Mouse (Mus musculus): ENCODE results near the gene Cxxc4. TPM values are rescaled to one million over a fixed set of nuclear protein-coding genes. Genes with fewer than 3 reads are reported as not detected.
"Not testable (repeated sequence)": the region's sequence is repeated elsewhere in the genome, so short reads cannot be mapped to it uniquely, and the experiment has no call there.

Gene Cxxc4
- 0.08 and 0.09 TPM in 2 replicates for polyA plus RNA-seq (2015; fragmentation: Nextera tagmentation; extraction: Ambion mirVana)

- 0 out of 2 replicates have a peak, but pooled peaks cover 2% of the 10 kb centered on the region for H3K4me1 ChIP-seq (replicated peaks)
- no peaks in the 10 kb centered on the region for H3K9me3 ChIP-seq (replicated peaks)
- H3K9ac ChIP-seq = no peak within 1 kb of the TSS
- peaks cover 70% of the 10 kb centered on the region for H3K27me3 ChIP-seq
- no peak for ATAC-seq (ENCODE audit: insufficient read depth)
- H3K36me3 ChIP-seq (replicated peaks) = no peaks in the 10 kb centered on the region
- 4% methylated on average over 11 of the region's 22 CpGs for WGBS (ENCODE audit: insufficient replicate concordance)
- H3K27ac ChIP-seq (replicated peaks) = no peak within 1 kb of the TSS
- peak within 1 kb of the TSS; percentile 62 for H3K4me2 ChIP-seq
- peak within 1 kb of the TSS; percentile 43 for H3K4me3 ChIP-seq (replicated peaks)
Observed at GRCm38 (mm10) chr3:134236414-134237112, at the start of gene Cxxc4. TSS of gene Cxxc4 (plus strand) at chr3:134236484.

- Histone ChIP-seq H3K27me3 (no peaks in the 10 kb centered on the region), H3K4me1 (replicated peaks) (no peaks in the 10 kb centered on the region), H3K9me3 (replicated peaks) (no peaks in the 10 kb centered on the region), H3K36me3 (replicated peaks) (no peaks in the 10 kb centered on the region), H3K4me2 (no peak overlapping the region), H3K27ac (replicated peaks) (no peak overlapping the region), H3K9ac (no peak overlapping the region), H3K4me3 (replicated peaks) (no peak overlapping the region)
- ATAC-seq (ENCODE audit: insufficient read depth) = no peak
- 58% methylated on average over 12 of the region's 12 CpGs for WGBS (ENCODE audit: insufficient replicate concordance)
Observed at GRCm38 (mm10) chr3:134188979-134189946, 47.0 kb upstream of the Cxxc4 start.

- Histone ChIP-seq H3K36me3 (replicated peaks) (no peaks in the 10 kb centered on the region), H3K4me2 (peak overlapping the region; percentile 29), H3K4me1 (replicated peaks) (no peaks in the 10 kb centered on the region), H3K27me3 (no peaks in the 10 kb centered on the region), H3K4me3 (replicated peaks) (0 out of 2 replicates have a peak overlapping the region, but pooled peaks have one; percentile 2), H3K9ac (no peak overlapping the region), H3K9me3 (replicated peaks) (no peaks in the 10 kb centered on the region), H3K27ac (replicated peaks) (no peak overlapping the region)
- ATAC-seq (ENCODE audit: insufficient read depth) = no peak
- WGBS (ENCODE audit: insufficient replicate concordance) = 47% methylated on average over 11 of the region's 11 CpGs
Observed at GRCm38 (mm10) chr3:134190046-134190445, 46.2 kb upstream of the Cxxc4 start.

GRCm38 (mm10) chr3:134199892-134200291 lies 36.4 kb upstream of the Cxxc4 start:
- H3K4me1 ChIP-seq (replicated peaks) = no peaks in the 10 kb centered on the region
- no peak overlapping the region for H3K9ac ChIP-seq
- H3K27me3 ChIP-seq = no peaks in the 10 kb centered on the region
- ATAC-seq (ENCODE audit: insufficient read depth) = no peak
- H3K36me3 ChIP-seq (replicated peaks) = no peaks in the 10 kb centered on the region
- no peak overlapping the region for H3K4me3 ChIP-seq (replicated peaks)
- 2% methylated on average over 9 of the region's 9 CpGs for WGBS (ENCODE audit: insufficient replicate concordance)
- H3K27ac ChIP-seq (replicated peaks) = no peak overlapping the region
- no peak overlapping the region for H3K4me2 ChIP-seq
- no peaks in the 10 kb centered on the region for H3K9me3 ChIP-seq (replicated peaks)

- Histone ChIP-seq H3K27me3 (no peaks in the 10 kb centered on the region), H3K9me3 (replicated peaks) (no peaks in the 10 kb centered on the region), H3K27ac (replicated peaks) (no peak overlapping the region), H3K4me3 (replicated peaks) (no peak overlapping the region), H3K36me3 (replicated peaks) (no peaks in the 10 kb centered on the region), H3K4me2 (no peak overlapping the region), H3K9ac (no peak overlapping the region), H3K4me1 (replicated peaks) (no peaks in the 10 kb centered on the region)
- no peak for ATAC-seq (ENCODE audit: insufficient read depth)
- WGBS (ENCODE audit: insufficient replicate concordance) = 65% methylated on average over 3 of the region's 3 CpGs
Observed at GRCm38 (mm10) chr3:134206624-134207023, 29.7 kb upstream of the Cxxc4 start.

- H3K4me1 ChIP-seq (replicated peaks) = no peaks in the 10 kb centered on the region
- 66% methylated on average over 6 of the region's 6 CpGs for WGBS (ENCODE audit: insufficient replicate concordance)
- no peak overlapping the region for H3K9ac ChIP-seq
- H3K4me3 ChIP-seq (replicated peaks) = no peak overlapping the region
- H3K27me3 ChIP-seq = no peaks in the 10 kb centered on the region
- no peak overlapping the region for H3K4me2 ChIP-seq
- ATAC-seq (ENCODE audit: insufficient read depth) = no peak
- no peaks in the 10 kb centered on the region for H3K36me3 ChIP-seq (replicated peaks)
- no peaks in the 10 kb centered on the region for H3K9me3 ChIP-seq (replicated peaks)
- H3K27ac ChIP-seq (replicated peaks) = no peak overlapping the region
Observed at GRCm38 (mm10) chr3:134210950-134211349, 25.3 kb upstream of the Cxxc4 start.

- not testable (repeated sequence) for H3K4me1 ChIP-seq (replicated peaks); H3K36me3 ChIP-seq (replicated peaks); H3K27me3 ChIP-seq; H3K4me3 ChIP-seq (replicated peaks); H3K27ac ChIP-seq (replicated peaks); H3K9me3 ChIP-seq (replicated peaks); H3K9ac ChIP-seq; H3K4me2 ChIP-seq
- ATAC-seq (ENCODE audit: insufficient read depth) = peak; percentile 73
Observed at GRCm38 (mm10) chr3:134219881-134220280, 16.4 kb upstream of the Cxxc4 start.

GRCm38 (mm10) chr3:134221002-134221401 lies 15.3 kb upstream of the Cxxc4 start:
- Histone ChIP-seq H3K4me3 (replicated peaks) (no peak overlapping the region), H3K27me3 (no peaks in the 10 kb centered on the region), H3K9me3 (replicated peaks) (no peaks in the 10 kb centered on the region), H3K9ac (no peak overlapping the region), H3K36me3 (replicated peaks) (no peaks in the 10 kb centered on the region), H3K4me2 (no peak overlapping the region), H3K4me1 (replicated peaks) (0 out of 2 replicates have a peak, but pooled peaks cover 3% of the 10 kb centered on the region), H3K27ac (replicated peaks) (no peak overlapping the region)
- no peak for ATAC-seq (ENCODE audit: insufficient read depth)
- 16% methylated on average over 2 of the region's 2 CpGs for WGBS (ENCODE audit: insufficient replicate concordance)

- 24% methylated on average over 1 of the region's 1 CpGs for WGBS (ENCODE audit: insufficient replicate concordance)
- Histone ChIP-seq H3K4me2 (no peak overlapping the region), H3K27me3 (no peaks in the 10 kb centered on the region), H3K9me3 (replicated peaks) (no peaks in the 10 kb centered on the region), H3K36me3 (replicated peaks) (no peaks in the 10 kb centered on the region), H3K4me3 (replicated peaks) (no peak overlapping the region), H3K9ac (no peak overlapping the region), H3K27ac (replicated peaks) (no peak overlapping the region), H3K4me1 (replicated peaks) (0 out of 2 replicates have a peak, but pooled peaks cover 3% of the 10 kb centered on the region)
- no peak for ATAC-seq (ENCODE audit: insufficient read depth)
Observed at GRCm38 (mm10) chr3:134222593-134222992, 13.7 kb upstream of the Cxxc4 start.

- Histone ChIP-seq H3K27ac (replicated peaks) (no peak overlapping the region), H3K4me3 (replicated peaks) (no peak overlapping the region), H3K9me3 (replicated peaks) (no peaks in the 10 kb centered on the region), H3K36me3 (replicated peaks) (no peaks in the 10 kb centered on the region), H3K4me2 (no peak overlapping the region), H3K27me3 (no peaks in the 10 kb centered on the region), H3K9ac (no peak overlapping the region), H3K4me1 (replicated peaks) (0 out of 2 replicates have a peak, but pooled peaks cover 3% of the 10 kb centered on the region)
- ATAC-seq (ENCODE audit: insufficient read depth) = no peak
- WGBS (ENCODE audit: insufficient replicate concordance) = 70% methylated on average over 7 of the region's 7 CpGs
Observed at GRCm38 (mm10) chr3:134223956-134224355, 12.3 kb upstream of the Cxxc4 start.

GRCm38 (mm10) chr3:134225928-134226327 lies 10.4 kb upstream of the Cxxc4 start:
- Histone ChIP-seq H3K4me3 (replicated peaks) (no peak overlapping the region), H3K27ac (replicated peaks) (no peak overlapping the region), H3K9me3 (replicated peaks) (no peaks in the 10 kb centered on the region), H3K4me2 (no peak overlapping the region), H3K27me3 (no peaks in the 10 kb centered on the region), H3K36me3 (replicated peaks) (no peaks in the 10 kb centered on the region), H3K9ac (no peak overlapping the region), H3K4me1 (replicated peaks) (no peaks in the 10 kb centered on the region)
- 59% methylated on average over 3 of the region's 3 CpGs for WGBS (ENCODE audit: insufficient replicate concordance)
- no peak for ATAC-seq (ENCODE audit: insufficient read depth)
